Mouse (Mus musculus): ENCODE results near the gene Sec24b. TPM values are rescaled to one million over a fixed set of nuclear protein-coding genes. Genes with fewer than 3 reads are reported as not detected.

Gene Sec24b
- total RNA-seq, 2 experiments from 2014 or later: 49.7 to 51.5 TPM

DNA sequence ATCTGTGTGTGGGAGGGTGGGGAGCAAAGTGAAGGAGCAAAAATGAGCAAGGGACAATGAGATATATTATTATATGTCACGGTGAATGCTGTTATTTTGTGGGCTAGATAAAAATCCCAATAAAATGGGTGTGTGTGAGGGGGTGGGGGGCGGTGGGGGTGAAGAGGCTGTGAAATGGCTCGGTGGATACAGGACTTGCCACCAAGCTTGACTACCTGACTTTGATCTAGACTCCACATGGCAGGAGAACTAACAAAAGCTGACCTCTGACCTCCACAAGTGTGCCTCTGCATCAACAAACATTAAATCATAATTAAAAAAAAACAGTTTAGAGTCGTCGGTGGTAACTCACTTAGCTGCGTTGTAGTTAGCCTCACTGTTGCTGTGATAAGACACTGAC lies 81.8 kb downstream of the Sec24b start:
- DNase-seq (ENCODE audit: low spot score in 2 of 2): no peak

DNA sequence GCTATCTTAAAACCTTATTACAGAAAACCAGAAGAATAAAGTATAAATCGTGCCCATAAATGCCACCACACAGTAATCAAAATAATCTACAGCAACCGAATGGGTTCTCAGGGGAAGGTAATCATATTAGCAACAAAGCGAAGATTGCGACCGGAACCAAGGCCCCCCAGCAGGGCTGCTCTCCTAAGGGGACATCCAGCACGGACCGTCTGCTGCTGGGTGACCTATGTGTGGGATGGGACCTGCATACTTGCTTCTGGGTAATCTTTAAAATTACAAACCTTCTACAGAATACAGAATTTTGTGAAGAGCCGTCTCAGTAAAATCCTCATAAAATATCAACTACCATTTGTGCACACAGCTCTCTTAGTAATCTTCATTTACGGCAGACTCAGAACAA lies 82.6 kb downstream of the Sec24b start:
- no peak for DNase-seq (ENCODE audit: low spot score in 2 of 2)

DNA sequence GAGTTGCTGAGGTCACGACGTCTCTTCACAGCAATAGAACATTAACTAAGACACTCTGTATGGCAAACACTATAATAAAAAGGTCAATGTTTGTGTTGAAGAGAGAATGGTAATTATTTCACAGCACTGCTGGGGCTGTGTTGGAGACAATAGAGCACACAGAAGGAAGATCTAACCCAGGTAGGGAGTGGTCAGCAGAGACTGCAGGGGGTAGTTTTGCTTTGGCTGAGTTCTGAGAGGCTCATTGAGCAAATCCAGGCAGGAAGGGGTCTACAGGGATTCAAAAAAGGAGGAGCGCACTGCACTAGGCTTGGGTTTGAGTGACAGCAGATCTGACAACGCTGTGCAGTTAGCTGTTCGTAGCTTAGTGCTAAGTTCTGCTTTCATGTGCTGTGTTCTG lies 85.0 kb downstream of the Sec24b start:
- no peak for DNase-seq (ENCODE audit: low spot score in 2 of 2)

DNA sequence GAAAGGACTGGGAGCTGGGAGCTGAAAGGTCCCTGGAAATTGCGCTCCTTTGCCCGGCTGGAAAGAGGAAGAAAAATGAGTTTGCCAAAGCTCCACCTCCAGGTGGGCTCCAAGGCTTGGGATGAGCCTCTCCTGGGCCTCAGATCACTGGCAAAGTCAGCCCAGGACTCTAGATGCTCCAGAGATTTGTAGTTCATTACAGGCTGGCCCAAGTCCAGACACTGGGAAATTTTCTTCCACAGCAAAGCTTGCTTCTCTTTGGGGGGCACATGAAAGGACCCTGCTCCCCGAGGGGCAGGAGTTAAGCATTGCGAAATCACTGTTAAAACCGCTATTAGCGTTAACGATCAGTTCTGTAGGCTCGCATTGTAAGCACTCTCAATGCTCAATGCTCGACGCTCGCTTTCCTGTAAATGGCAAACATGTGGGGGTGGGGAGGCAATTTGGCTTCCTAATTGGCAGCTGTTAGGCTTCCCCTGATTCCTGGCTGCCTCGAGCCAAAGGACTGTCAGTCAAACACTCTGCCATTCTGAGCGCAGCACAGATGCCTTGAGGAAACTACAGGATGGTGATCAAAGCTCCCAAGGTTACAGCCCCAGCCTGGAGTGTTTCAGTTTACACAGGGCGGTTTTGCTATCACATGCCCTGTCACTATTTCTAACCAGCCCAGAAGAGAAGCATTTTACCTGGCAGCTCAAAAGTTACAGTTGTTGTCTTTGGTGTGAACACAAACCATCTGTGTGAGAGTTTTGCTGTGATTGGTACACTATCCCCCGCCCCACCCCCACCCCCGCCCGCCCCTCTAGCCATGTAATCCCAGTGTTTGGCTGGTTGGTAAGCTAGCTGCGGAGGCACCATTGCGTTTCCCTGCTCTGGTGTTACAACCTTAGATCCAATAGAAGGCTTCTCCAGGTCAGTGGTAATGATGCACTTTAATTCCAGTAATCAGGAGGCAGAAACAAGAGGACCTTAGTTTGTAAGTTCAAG lies 90.5 kb downstream of the Sec24b start:
- no peak for DNase-seq (ENCODE audit: low spot score in 2 of 2)

DNA sequence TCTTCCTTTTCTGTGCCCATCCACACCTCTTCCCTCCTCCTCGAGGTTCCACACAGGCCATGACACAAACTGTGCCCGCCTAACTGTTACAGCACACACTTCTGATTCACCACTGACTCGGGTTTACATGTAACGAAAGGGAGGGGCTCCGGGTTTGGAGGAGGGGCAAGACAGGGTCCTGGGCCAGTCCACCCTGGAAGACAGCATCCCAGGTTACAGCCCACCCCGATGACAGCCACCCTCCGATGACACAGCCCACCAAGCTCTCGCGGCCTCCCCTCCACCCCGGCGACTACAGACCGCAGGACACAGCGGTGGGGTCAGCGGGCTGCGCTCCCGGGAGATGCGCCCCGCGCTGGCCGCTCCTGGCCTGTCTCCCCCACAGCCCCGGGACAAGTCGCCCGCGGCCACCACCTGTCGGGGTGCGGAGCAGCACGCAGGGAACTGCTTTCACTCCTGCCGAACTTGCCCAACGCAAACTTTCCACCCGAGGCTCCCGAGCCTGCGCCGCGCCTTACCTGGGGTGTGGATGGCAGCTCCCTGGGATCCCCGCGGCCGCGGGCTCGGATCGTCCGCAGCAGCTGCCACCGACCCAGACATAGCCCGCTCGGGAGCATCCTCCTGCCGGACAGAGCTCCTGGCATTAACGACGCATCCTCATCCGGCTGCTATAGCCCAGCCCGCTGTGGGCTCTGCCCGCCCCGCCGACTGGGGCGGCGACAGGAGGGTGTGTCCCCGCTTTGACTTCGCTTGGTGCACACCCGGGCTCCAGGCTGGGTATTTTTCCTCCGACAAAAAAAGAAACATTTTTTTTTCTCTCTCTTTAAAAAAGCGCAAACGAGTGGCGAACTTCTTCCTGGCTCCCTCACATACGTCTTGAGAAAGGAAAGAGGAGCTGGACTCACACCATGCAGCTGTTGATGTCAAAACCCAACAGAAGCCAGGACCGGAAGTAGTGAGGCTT lies 91.6 kb downstream of the Sec24b start, which contains the start of gene Mcub:
Gene Mcub, minus strand, starts transcription at position 775 of the 964 bp plus-strand sequence.
- peak in 1 of 2 experiments; percentile 24 for DNase-seq (ENCODE audit: low spot score in 2 of 2)

DNA sequence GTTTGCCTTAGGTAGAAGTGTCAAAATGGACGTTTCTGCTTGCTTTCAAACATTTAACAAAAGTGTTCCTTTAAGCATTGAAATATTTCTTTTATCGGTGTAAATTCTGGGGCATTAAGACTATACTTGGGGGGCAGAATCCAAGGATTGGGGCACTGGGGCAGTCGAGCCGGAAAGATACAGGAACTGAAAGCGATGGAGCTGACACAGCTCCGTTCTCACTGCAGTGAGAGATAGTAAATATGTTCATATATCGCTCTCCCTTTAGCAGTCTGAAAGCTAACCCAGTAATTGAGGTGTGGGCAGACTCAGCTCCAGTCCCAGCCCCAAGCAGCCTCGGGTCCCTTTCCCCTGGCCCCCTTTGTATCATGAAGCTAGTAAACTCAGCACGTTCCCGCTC lies 92.3 kb downstream of the Sec24b start:
- no peak for DNase-seq (ENCODE audit: low spot score in 2 of 2)

DNA sequence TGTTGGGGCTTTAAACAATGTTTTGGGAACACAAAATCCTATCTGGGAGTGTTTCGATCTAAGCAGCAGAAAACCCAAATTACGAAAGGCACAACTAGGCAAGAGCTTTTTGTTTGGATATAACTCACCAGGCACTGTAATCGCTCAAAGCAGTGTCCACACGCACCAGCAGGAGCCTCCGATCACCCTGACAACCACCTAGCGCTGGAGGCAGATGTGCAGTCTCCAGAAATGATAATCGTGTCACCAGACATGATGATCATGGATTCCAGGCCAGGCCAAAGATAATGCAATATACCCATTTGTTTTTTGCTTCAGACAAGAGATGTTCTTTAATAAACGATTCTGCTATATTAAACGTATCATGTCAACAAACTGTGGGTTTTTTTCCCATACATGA lies 93.5 kb downstream of the Sec24b start:
- DNase-seq (ENCODE audit: low spot score in 2 of 2): no peak

DNA sequence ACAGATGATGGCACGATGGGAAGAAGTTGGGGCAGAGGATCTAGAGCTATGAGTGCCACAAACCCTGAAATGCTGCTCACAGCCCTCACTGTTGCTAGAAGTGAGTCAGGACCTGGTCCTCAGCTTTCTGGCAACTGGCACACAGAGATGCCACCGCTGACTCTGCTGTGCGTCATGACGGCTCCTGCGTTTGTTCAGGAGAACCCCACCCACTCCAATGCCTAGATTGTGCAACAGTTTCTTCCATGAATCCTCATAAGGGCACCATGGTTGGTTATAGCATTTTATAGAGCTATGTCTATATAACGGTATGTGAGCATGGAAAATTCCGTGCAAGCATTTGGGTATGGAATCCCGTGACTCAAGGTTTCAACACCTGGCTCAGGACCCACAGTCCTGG lies 96.7 kb downstream of the Sec24b start:
- DNase-seq (ENCODE audit: low spot score in 2 of 2): no peak

DNA sequence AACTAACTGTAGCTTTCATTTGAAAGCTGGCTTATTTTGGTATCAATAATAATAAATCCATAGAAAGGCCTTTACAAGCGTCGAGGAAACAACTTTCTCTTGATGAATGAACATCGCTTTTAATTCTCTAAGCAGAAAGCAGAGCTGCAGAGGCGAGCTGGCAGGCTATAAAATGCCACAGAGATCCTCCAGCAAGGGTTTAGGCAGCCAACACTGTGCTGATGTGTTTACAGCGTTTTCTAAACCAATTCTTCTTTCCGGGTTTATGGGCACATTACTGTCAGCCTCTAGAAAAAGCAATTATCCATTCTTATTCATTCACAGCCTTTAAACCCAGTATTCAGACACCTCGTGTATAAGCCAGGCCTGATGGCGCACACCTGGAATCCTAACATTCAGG lies 98.8 kb downstream of the Sec24b start:
- no peak for DNase-seq (ENCODE audit: low spot score in 2 of 2)

DNA sequence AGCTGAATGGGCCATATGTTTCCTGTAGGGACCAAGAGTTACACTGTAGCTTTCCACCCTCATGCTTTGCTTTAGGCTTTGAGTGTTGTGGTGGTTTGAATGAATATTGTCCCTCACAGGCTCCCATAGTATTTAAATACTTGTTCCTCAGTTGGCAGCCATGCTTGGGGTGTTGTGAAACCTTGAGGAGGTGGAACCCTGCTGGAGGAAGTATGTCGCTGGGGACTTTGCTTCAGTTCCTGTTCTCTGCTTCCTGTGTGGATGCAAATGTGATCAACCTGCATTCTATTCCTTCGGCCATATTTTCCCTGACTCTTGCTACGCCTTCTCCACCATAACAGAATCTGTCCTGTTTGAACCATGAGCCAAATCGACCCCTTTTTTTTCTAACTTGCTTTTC lies 108.1 kb downstream of the Sec24b start:
- DNase-seq (ENCODE audit: low spot score in 2 of 2): no peak

DNA sequence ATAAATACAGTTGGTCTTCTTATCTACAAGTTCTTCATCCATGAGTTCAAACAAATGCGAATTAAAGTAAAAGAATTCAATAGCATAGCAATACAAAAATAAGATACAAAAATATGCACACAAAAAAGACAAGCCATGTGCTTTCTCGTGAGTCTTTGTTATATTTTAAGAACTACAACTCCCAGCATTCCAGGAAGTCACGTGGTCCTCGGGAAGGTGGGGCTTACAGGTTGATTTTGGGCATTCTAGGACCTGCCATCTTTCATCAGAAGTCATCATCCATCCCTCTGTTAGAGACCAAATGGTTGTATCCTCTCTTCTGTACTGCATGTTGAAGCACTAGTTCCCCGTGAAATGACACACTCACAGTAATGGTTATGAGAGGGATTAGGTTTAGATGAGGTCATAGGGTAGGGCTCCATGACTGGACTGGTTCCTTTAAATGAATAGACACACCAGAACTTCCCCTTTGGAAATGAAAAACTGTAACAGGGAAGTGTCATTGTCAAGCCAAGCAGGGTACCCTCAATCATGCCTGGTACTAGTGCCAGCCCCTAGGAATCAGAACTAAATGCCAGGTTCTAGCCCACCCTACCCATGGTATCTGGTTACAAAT lies 112.1 kb downstream of the Sec24b start:
- DNase-seq (ENCODE audit: low spot score in 2 of 2): no peak

DNA sequence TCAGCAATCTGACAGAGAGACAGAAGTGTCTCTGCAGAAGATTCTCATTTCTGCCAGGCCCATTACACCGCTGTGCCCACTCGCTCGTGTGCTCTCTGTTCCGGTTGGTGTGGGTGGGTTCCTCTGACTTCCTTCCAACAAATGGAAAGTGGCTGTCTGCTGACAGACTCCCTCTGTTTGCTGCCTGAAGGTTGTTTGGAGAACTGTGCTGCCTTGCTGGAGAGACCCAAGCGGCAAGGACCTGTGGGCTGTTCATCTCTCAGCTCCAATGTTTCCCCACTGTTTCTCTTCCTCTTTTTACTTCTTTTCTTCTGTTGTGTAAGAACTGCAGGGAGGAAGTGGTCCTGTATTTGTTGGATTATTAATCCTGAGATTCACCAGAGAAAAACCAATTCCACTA lies 113.0 kb downstream of the Sec24b start:
- no peak for DNase-seq (ENCODE audit: low spot score in 2 of 2)

DNA sequence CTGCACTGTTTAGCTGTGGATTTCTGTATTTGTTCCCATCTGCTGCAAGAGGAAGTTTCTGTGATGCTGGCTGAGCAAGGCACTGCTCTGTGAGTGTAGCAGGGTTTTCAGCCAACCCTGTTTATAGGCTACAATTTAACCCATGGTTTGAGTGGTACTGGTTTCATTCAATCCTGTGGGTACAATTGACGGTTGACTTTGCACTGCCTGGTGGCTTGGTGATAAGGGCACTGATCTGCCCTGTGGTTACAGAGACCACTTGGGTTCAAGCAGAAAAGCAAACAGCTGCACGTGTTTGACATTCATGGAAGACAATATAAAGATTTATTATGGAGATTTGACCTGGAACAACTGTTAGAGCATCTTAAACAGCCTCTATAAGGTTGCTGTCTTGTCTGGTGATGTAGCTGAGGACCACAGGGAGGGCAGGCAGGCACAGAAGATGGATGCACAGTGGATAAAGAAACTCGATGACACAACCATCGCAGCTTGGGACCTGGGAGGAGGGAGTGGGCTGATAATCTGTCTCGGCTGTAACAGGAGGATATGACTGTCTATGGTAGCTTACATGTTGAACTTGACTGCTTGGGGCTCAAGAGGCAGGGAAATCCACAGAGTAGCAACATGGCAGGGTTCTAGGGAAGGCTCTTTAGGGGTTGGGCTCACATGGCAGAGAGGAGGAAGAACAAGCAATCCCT lies 115.0 kb downstream of the Sec24b start:
- no peak for DNase-seq (ENCODE audit: low spot score in 2 of 2)

DNA sequence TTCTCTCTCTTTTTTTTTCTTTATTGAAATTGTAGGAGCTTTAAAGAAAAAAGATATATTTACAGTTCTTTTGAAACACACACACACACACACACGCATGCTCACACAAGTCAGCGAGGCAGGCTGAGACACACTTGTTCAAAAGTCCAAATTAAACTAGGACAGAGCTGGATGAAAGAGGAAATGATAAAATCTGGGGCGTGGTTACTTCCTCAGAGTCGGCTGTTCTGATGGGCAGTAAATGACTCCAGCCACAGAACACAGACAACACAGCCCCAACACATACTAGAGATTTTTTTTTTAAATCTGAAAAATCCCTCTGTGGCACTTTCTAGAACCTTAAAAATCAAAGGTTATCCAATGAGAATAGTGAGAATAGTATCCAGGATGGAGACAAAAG lies 117.5 kb downstream of the Sec24b start:
- DNase-seq (ENCODE audit: low spot score in 2 of 2): no peak

DNA sequence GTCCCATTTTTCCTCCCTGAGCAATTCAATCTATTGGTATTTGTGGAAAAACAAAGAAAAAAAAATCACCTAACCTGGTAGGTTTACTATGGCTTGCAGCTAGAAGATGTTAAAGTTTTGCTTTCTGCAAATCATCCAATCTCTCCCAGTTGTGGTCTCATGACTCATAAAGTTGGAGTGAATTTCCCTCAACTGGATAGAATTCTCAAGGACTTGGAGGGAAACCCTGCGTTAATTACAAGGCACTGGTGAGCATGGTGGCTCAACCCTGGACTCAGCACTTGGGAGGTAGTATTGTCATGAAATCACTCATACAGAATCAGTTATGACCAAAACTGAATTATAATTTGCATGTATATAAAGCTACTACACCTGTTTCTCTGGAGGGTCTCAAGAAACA lies 120.1 kb downstream of the Sec24b start:
- no peak for DNase-seq (ENCODE audit: low spot score in 2 of 2)

DNA sequence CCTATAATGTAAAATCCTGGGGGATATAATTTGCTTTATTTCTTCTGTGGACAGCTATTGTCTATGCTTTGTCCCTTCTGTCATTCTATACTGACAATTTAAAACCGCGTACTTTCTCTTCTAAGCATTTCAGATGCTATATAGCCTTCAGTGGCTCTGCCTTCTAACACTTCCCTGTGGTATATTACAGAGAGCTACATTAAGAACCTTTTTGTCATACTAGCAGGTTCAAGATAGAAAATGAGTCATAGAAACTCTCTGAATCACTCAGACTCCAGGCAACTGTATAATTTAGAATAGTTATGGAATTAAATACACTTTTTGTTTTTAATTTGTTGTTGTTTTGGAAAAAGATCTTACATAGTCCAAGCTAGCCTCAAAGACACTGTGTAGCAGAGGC lies 120.6 kb downstream of the Sec24b start:
- no peak for DNase-seq (ENCODE audit: low spot score in 2 of 2)

DNA sequence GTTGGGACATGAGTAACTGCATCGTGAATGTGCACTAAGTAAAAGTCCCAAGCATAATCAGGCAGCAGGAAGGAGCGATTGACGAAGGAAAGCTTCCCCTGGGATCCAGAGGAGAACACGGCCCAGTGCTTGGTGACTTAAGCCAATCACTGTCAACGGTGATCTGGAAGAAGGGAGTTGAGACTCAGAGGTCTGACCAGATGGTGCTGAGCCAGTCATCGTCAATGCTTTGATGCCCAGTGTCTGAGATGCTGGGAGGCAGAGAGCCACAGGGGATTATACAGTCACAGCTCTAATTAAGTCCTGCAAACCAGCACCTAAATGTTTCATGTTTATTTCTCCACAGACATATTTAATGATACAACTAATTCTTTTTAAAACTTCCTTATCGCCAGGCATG lies 122.3 kb downstream of the Sec24b start:
- DNase-seq (ENCODE audit: low spot score in 2 of 2): no peak

DNA sequence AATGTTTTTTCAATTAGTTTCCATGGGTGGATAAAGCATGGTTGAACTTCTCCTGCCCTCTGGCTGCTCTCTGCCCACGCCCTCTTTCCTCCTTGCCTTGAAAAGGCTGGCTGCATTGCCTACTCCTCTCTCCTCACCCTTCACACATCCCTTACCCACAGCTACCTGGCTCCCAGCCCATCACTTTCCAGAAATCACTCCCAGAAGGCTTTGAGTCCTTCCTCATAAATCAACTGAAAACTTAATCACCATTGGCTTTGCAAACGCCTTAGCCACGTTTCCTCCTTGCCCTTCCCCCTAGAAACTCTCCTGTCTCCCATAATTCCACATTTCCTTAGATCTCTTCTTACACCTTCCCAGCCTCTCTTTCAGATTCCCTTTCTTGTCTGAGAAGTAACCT lies 123.5 kb downstream of the Sec24b start:
- no peak for DNase-seq (ENCODE audit: low spot score in 2 of 2)

DNA sequence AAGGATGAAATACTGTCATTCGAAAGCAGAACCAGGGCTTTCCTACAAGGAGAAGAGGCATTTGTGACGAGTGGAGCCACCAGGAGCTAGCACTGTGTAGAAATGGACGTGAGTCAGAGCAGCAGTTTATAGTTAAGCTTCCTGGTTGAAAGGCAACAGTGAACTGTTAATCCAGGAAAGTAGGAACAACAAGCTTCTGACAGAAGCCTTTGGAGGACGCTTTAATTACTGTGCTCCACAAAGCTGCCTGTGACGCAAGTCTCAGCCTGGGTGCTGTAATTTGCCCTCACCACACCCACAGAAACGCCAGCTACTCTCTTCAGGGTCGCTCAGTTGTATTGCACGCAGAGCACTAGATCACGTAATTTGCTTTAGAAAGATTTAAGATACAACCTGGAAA lies 124.8 kb downstream of the Sec24b start:
- no peak for DNase-seq (ENCODE audit: low spot score in 2 of 2)
